Mouse (Mus musculus) layer of hippocampus, adult 2 months (tissue): ENCODE data around the gene 9430097D07Rik. TPM values are rescaled to one million over a fixed set of nuclear protein-coding genes. Genes with fewer than 3 reads are reported as not detected.
A peak's percentile ranks its signal among the peaks of the same experiment; 100 is the strongest.

Experiments
- DNase-seq, 2 experiments: peaks; one replicate each; pipeline ENCODE4 v3.0.0; 2022; ENCODE audit warnings: low spot score in 2 of 2
- H3K27ac ChIP-seq: fragments of 200-600 bp; 2 replicates; pipeline ENCODE4 v1.8.1; 2022
- H3K4me3 ChIP-seq: fragments of 200-600 bp; 2 replicates; pipeline ENCODE4 v1.8.1; 2022; ENCODE audit warnings: mild to moderate bottlenecking
- CTCF ChIP-seq: fragments of 200-600 bp; conservative IDR thresholded peaks from 2 replicates; pipeline ENCODE4 v1.8.1; 2022; ENCODE audit warnings: antibody characterized with exemption, mild to moderate bottlenecking, moderate library complexity
- total RNA-seq, 2 experiments: library from RNA; stranded (reverse); gene quantifications; 2 replicates each; pipeline ENCODE4 v1.2.3; 2021

The 9430097D07Rik gene
- total RNA-seq, 2 experiments from 2014 or later = 0.71 TPM; not detected in 1

- TF ChIP-seq CTCF = no peak
- Histone ChIP-seq H3K27ac (peak overlapping the region; percentile 96), H3K4me3 (peak overlapping the region; percentile 68)
- DNase-seq = no peak
Observed at GRCm38 (mm10) chr2:32607262-32607947, 31.9 kb upstream of the 9430097D07Rik start.

GRCm38 (mm10) chr2:32606161-32607142, 31.0 kb upstream of the 9430097D07Rik start:
- peak overlapping the region; percentile 68 for H3K4me3 ChIP-seq
- H3K27ac ChIP-seq = peak overlapping the region; percentile 96
- TF ChIP-seq CTCF = peak; percentile 81
- peak; percentile 81 to 82 for DNase-seq

GRCm38 (mm10) chr2:32604631-32605030, 29.1 kb upstream of the 9430097D07Rik start:
- no peak for DNase-seq
- no peak overlapping the region for H3K27ac ChIP-seq
- H3K4me3 ChIP-seq = no peak overlapping the region
- TF ChIP-seq CTCF = no peak

- H3K27ac ChIP-seq = peak overlapping the region; percentile 46; the same call in 1 of the 2 replicates
- H3K4me3 ChIP-seq = peak overlapping the region; percentile 38; the same call in 1 of the 2 replicates
Observed at GRCm38 (mm10) chr2:32602600-32603054, 27.1 kb upstream of the 9430097D07Rik start.

GRCm38 (mm10) chr2:32601417-32602065, 26.1 kb upstream of the 9430097D07Rik start:
- Histone ChIP-seq H3K27ac (no peak overlapping the region), H3K4me3 (no peak overlapping the region)
- no peak for DNase-seq
- TF ChIP-seq CTCF = peak; percentile 68

More at GRCm38 (mm10) chr2:32602600-32603054, 27.1 kb upstream of the 9430097D07Rik start:
- peak; percentile 99 for TF ChIP-seq CTCF
- DNase-seq = peak; percentile 83 to 94

GRCm38 (mm10) chr2:32599409-32599808, 23.9 kb upstream of the 9430097D07Rik start, which contains the start of gene St6galnac6:
Gene St6galnac6, plus strand, starts transcription at chr2:32599709.
- no peak within 1 kb of the TSS for H3K4me3 ChIP-seq
- H3K27ac ChIP-seq = no peak within 1 kb of the TSS
- no peak for TF ChIP-seq CTCF
- no peak for DNase-seq

- no peak overlapping the region for H3K4me3 ChIP-seq
- H3K27ac ChIP-seq = no peak overlapping the region
- DNase-seq = no peak
- no peak for TF ChIP-seq CTCF
Observed at GRCm38 (mm10) chr2:32598506-32598905, 23.0 kb upstream of the 9430097D07Rik start.

- no peak for TF ChIP-seq CTCF
- no peak overlapping the region for H3K27ac ChIP-seq
- no peak overlapping the region for H3K4me3 ChIP-seq
- DNase-seq = no peak
Observed at GRCm38 (mm10) chr2:32597699-32598098, 22.2 kb upstream of the 9430097D07Rik start.

GRCm38 (mm10) chr2:32597248-32597647, 21.8 kb upstream of the 9430097D07Rik start:
- DNase-seq = no peak
- no peak overlapping the region for H3K27ac ChIP-seq
- no peak for TF ChIP-seq CTCF
- no peak overlapping the region for H3K4me3 ChIP-seq

GRCm38 (mm10) chr2:32596725-32597124, 21.2 kb upstream of the 9430097D07Rik start:
- DNase-seq = no peak
- TF ChIP-seq CTCF = no peak
- Histone ChIP-seq H3K27ac (no peak overlapping the region), H3K4me3 (no peak overlapping the region)

GRCm38 (mm10) chr2:32591249-32591648, 15.8 kb upstream of the 9430097D07Rik start:
- no peak for DNase-seq
- Histone ChIP-seq H3K27ac (no peak overlapping the region), H3K4me3 (no peak overlapping the region)
- TF ChIP-seq CTCF = no peak

GRCm38 (mm10) chr2:32590224-32590623, 14.7 kb upstream of the 9430097D07Rik start:
- TF ChIP-seq CTCF = no peak
- peak overlapping the region; percentile 64; the same call in 1 of the 2 replicates for H3K27ac ChIP-seq
- no peak overlapping the region for H3K4me3 ChIP-seq
- DNase-seq = no peak
